ENCODE assay signal across 24 mouse cellular contexts in the genomic region with DNA sequence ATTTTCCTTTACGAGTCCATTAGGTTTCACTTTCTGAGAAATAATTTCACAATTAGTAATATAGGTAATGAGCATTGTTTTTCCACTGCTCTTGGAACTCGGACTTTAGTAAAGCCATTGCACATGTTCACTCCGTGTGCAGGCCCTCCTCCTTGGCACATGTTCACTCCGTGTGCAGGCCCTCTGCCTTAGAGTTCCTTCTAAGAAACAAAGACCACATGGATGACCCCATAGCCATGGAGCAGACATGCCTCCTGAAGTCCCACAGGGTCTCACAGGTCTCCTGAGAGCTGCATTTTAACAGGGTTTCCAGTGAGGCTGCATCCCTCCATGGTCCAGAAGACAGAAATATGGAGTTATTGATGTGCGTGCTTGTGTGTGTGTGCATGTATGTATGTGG.
DNase-seq lines count a peak whose midpoint lies in the region; ATAC-seq and TF ChIP-seq lines count a peak whose summit lies in the region.
"Had no signal": no experiment of that assay in that cellular context is flagged by ENCODE, and none has a peak within 500 bp of the region (broad histone marks: within the 10 kb centered on the region; RNA-seq: fewer than 3 reads in every experiment).

No protein-coding gene starts in this region.

- no peak for TF ChIP-seq EP300 in liver, embryonic 14.5 days (IDR thresholded peaks at IDR 0.05; ENCODE audit: low read depth)

- H3K4me2 ChIP-seq in liver, embryonic 13.5 days: no peak overlapping the region
- no peak overlapping the region for H3K4me2 ChIP-seq in liver, embryonic 14.5 days (ENCODE audit: low read depth)
- no peak overlapping the region for H3K4me2 ChIP-seq in liver, embryonic 16.5 days (ENCODE audit: low read depth, low read length)
- H3K4me2 ChIP-seq in neural tube, embryonic 15.5 days: no peak overlapping the region
- H3K4me2 ChIP-seq: heart, embryonic 11.5 days; hindbrain, embryonic 13.5 days had no signal

- H3K4me3 ChIP-seq in liver, embryonic 13.5 days (replicated peaks): no peak overlapping the region
- no peak overlapping the region for H3K4me3 ChIP-seq in liver, embryonic 14.5 days (ENCODE audit: insufficient read depth in 1 of 2, low read depth in 2 of 2, low read length in 2 of 2)
- no peak overlapping the region for H3K4me3 ChIP-seq in liver, embryonic 16.5 days (ENCODE audit: low read depth, low read length)
- no peak overlapping the region for H3K4me3 ChIP-seq in neural tube, embryonic 15.5 days (replicated peaks)
- H3K4me3 ChIP-seq: gastrocnemius, adult 2 months; hindbrain, embryonic 10.5 days; hindbrain, embryonic 13.5 days had no signal

- 87% methylated on average over 5 of the region's 5 CpGs for WGBS in liver, embryonic 13.5 days (ENCODE audit: insufficient replicate concordance)
- 89% methylated on average over 5 of the region's 5 CpGs for WGBS in liver, embryonic 14.5 days (ENCODE audit: insufficient replicate concordance)
- WGBS in liver, embryonic 16.5 days (ENCODE audit: insufficient replicate concordance): 85% methylated on average over 5 of the region's 5 CpGs
- WGBS in neural tube, embryonic 15.5 days: 70% methylated on average over 5 of the region's 5 CpGs

- no peaks in the 10 kb centered on the region for H3K36me3 ChIP-seq in liver, embryonic 13.5 days
- no peaks in the 10 kb centered on the region for H3K36me3 ChIP-seq in liver, embryonic 14.5 days (replicated peaks; ENCODE audit: control insufficient read depth, insufficient read depth, low read depth)
- no peaks in the 10 kb centered on the region for H3K36me3 ChIP-seq in liver, embryonic 16.5 days (ENCODE audit: control insufficient read depth, insufficient read depth)
- no peaks in the 10 kb centered on the region for H3K36me3 ChIP-seq in neural tube, embryonic 15.5 days
- H3K36me3 ChIP-seq: hindbrain, embryonic 10.5 days; hindbrain, embryonic 13.5 days had no signal

- H3K27ac ChIP-seq in liver, embryonic 13.5 days: peak overlapping the region; percentile 89
- H3K27ac ChIP-seq in liver, embryonic 14.5 days: peak overlapping the region; percentile 81
- peak overlapping the region; percentile 80 for H3K27ac ChIP-seq in liver, embryonic 16.5 days (ENCODE audit: low read length)
- peak overlapping the region; percentile 51 for H3K27ac ChIP-seq in neural tube, embryonic 15.5 days (replicated peaks)
- H3K27ac ChIP-seq: gastrocnemius, adult 2 months; hindbrain, embryonic 10.5 days; hindbrain, embryonic 13.5 days had no signal

- H3K27me3 ChIP-seq in liver, embryonic 13.5 days: no peaks in the 10 kb centered on the region
- H3K27me3 ChIP-seq in liver, embryonic 14.5 days (ENCODE audit: control insufficient read depth, insufficient read depth, low read length): no peaks in the 10 kb centered on the region
- no peaks in the 10 kb centered on the region for H3K27me3 ChIP-seq in liver, embryonic 16.5 days (ENCODE audit: control insufficient read depth, insufficient read depth, low read depth, low read length)
- H3K27me3 ChIP-seq in neural tube, embryonic 15.5 days (replicated peaks): no peaks in the 10 kb centered on the region
- H3K27me3 ChIP-seq: hindbrain, embryonic 13.5 days had no signal

- no peaks in the 10 kb centered on the region for H3K9me3 ChIP-seq in liver, embryonic 13.5 days (replicated peaks)
- H3K9me3 ChIP-seq in liver, embryonic 14.5 days (ENCODE audit: control insufficient read depth, low read length): no peaks in the 10 kb centered on the region
- no peaks in the 10 kb centered on the region for H3K9me3 ChIP-seq in liver, embryonic 16.5 days (replicated peaks; ENCODE audit: control insufficient read depth, low read length)
- no peaks in the 10 kb centered on the region for H3K9me3 ChIP-seq in neural tube, embryonic 15.5 days (replicated peaks)
- H3K9me3 ChIP-seq: hindbrain, embryonic 10.5 days; hindbrain, embryonic 13.5 days had no signal

- DNase-seq in liver, embryonic 13.5 days: no peak
- DNase-seq in liver: no peak
- no peak for DNase-seq in liver, embryonic 14.5 days (ENCODE audit: low read depth in 3 of 3, low spot score in 3 of 3)
- no peak for DNase-seq in kidney, adult 8-10 months
- DNase-seq in left cerebral cortex, adult 18-20 months (ENCODE audit: low spot score in 2 of 2): no peak
- DNase-seq: adrenal gland, adult 2 months; adrenal gland, postnatal 14 days; cerebellum, adult 11 months; cerebellum, adult 8-10 months; cerebellum, postnatal 10 days; cerebellum, postnatal 36 days; forebrain, postnatal 0 days; gastrocnemius, adult 2 months; gastrocnemius, postnatal 14 days; heart, adult 11 months; heart, postnatal 36 days had no signal

- ATAC-seq in liver, embryonic 13.5 days (ENCODE audit: low read depth): no peak
- ATAC-seq in liver, embryonic 14.5 days (ENCODE audit: insufficient read depth): no peak
- no peak for ATAC-seq in liver, embryonic 16.5 days (ENCODE audit: low read depth)
- ATAC-seq in neural tube, embryonic 15.5 days (ENCODE audit: low FRiP score): no peak
- ATAC-seq: CD4-positive, CD25-positive, alpha-beta regulatory T cell, adult 4 months; forebrain, embryonic 14.5 days; forebrain, postnatal 0 days; hindbrain, embryonic 16.5 days had no signal

- TF ChIP-seq CTCF in liver, embryonic 14.5 days (IDR thresholded peaks at IDR 0.05; ENCODE audit: low read depth): no peak

- H3K4me1 ChIP-seq in liver, embryonic 13.5 days (replicated peaks): peaks cover 48% of the 10 kb centered on the region
- H3K4me1 ChIP-seq in liver, embryonic 14.5 days (replicated peaks; ENCODE audit: control insufficient read depth in 2 of 2, insufficient read depth in 2 of 2, low read length in 1 of 2): peaks cover 35 to 38% of the 10 kb centered on the region in 2 experiments
- H3K4me1 ChIP-seq in liver, embryonic 16.5 days (ENCODE audit: control insufficient read depth, low read depth, low read length): peaks cover 22% of the 10 kb centered on the region
- H3K4me1 ChIP-seq in neural tube, embryonic 15.5 days: peaks cover 4% of the 10 kb centered on the region
- H3K4me1 ChIP-seq: hindbrain, embryonic 13.5 days had no signal

- H3K9ac ChIP-seq in liver, embryonic 13.5 days: peak overlapping the region; percentile 26; the same call in 1 of the 2 replicates
- H3K9ac ChIP-seq in liver, embryonic 14.5 days (replicated peaks): no peak overlapping the region
- no peak overlapping the region for H3K9ac ChIP-seq in liver, embryonic 16.5 days (ENCODE audit: low read depth, low read length)
- H3K9ac ChIP-seq in neural tube, embryonic 15.5 days (replicated peaks): no peak overlapping the region
- H3K9ac ChIP-seq: forebrain, postnatal 0 days; hindbrain, embryonic 13.5 days had no signal
